Mouse (Mus musculus) C2C12 (cell line): Measurements from ENCODE around the gene Polr2i.

Source experiments
- CEBPB ChIP-seq: IDR thresholded peaks from one replicate; pipeline ENCODE4 v1.6.1; 2011; ENCODE audit warnings: low read depth, mild to moderate bottlenecking, control low read depth, moderate library complexity
- CTCF ChIP-seq: IDR thresholded peaks from one replicate; pipeline ENCODE4 v1.5.1; 2011; ENCODE audit not compliant: control insufficient read depth, insufficient read depth, insufficient read length
- FOSL1 ChIP-seq: IDR thresholded peaks from one replicate; pipeline ENCODE4 v1.8.0; 2011; ENCODE audit warnings: mild to moderate bottlenecking, low read length; ENCODE audit not compliant: poor library complexity, insufficient read depth, severe bottlenecking
- MAX ChIP-seq: IDR thresholded peaks from one replicate; pipeline ENCODE4 v1.6.1; 2011; ENCODE audit warnings: mild to moderate bottlenecking, control low read depth
- USF1 ChIP-seq: IDR thresholded peaks from one replicate; pipeline ENCODE4 v1.6.1; 2011; ENCODE audit warnings: low read depth, mild to moderate bottlenecking, control low read depth, moderate library complexity

GRCm38 (mm10) chr7:30202895-30203690, 28.7 kb upstream of the Polr2i start:
- TF ChIP-seq CTCF (no peak), MAX (no peak), USF1 (no peak), FOSL1 (no peak), CEBPB (no peak)
